Mouse (Mus musculus): ENCODE data around the gene Pidd1.

- TF ChIP-seq CTCF (IDR thresholded peaks at IDR 0.05): no peak
- no peak for TF ChIP-seq POLR2A (IDR thresholded peaks at IDR 0.05; ENCODE audit: insufficient read depth, low read depth, low read length)
Observed at GRCm38 (mm10) chr7:141429840-141430584, 13.8 kb downstream of the Pidd1 start.

All from heart, adult 2 months (tissue).